Mouse (Mus musculus) limb, embryonic 11.5 days (tissue): ENCODE measurements around the gene Poc1b. TPM values are rescaled to one million over a fixed set of nuclear protein-coding genes. Genes with fewer than 3 reads are reported as not detected.

ENCODE experiments used
- ATAC-seq: fragments of 200-750 bp; cut with Nextera tagmentation; 2 replicates; pipeline ENCODE4 v1.8.0; 2017; ENCODE audit warnings: low read depth; ENCODE audit not compliant: insufficient number of reproducible peaks, low FRiP score, low TSS enrichment
- DNase-seq: peaks from one replicate; pipeline ENCODE4 v3.0.0-alpha.2; 2015; ENCODE audit warnings: low spot score
- H3K27ac ChIP-seq: fragments of 300-500 bp; sonication (generic); replicated peaks from 2 replicates; pipeline ENCODE4 v1.5.1; 2014; ENCODE audit warnings: low read depth, mild to moderate bottlenecking, low read length
- H3K27me3 ChIP-seq: fragments of 300-500 bp; sonication (generic); 2 replicates; pipeline ENCODE4 v1.6.1; 2014; ENCODE audit warnings: mild to moderate bottlenecking, low read length, mixed read lengths; ENCODE audit not compliant: control insufficient read depth, insufficient read depth
- H3K36me3 ChIP-seq: fragments of 300-500 bp; sonication (generic); 2 replicates; pipeline ENCODE4 v1.6.1; 2014; ENCODE audit warnings: mild to moderate bottlenecking, low read length, moderate library complexity, mixed read lengths; ENCODE audit not compliant: control insufficient read depth, insufficient read depth
- H3K4me1 ChIP-seq: fragments of 300-500 bp; sonication (generic); 2 replicates; pipeline ENCODE4 v1.6.1; 2014; ENCODE audit warnings: low read length, mixed read lengths; ENCODE audit not compliant: control insufficient read depth, insufficient read depth
- H3K4me2 ChIP-seq: fragments of 300-500 bp; sonication (generic); 2 replicates; pipeline ENCODE4 v1.6.1; 2014; ENCODE audit warnings: low read depth, mild to moderate bottlenecking, moderate library complexity; ENCODE audit not compliant: severe bottlenecking
- H3K4me3 ChIP-seq: fragments of 300-500 bp; sonication (generic); 2 replicates; pipeline ENCODE4 v1.5.1; 2014; ENCODE audit warnings: low read depth, low read length
- H3K9ac ChIP-seq: fragments of 300-500 bp; sonication (generic); 2 replicates; pipeline ENCODE4 v1.6.1; 2014; ENCODE audit warnings: mild to moderate bottlenecking, low read length
- H3K9me3 ChIP-seq: fragments of 300-500 bp; sonication (generic); 2 replicates; pipeline ENCODE4 v1.6.1; 2016; ENCODE audit warnings: low read length; ENCODE audit not compliant: control insufficient read depth
- WGBS: fragments of 180-500 bp; shearing (Covaris S2); extraction: QIAGEN DNeasy Blood & Tissue Kit; methylation state at CpG from one replicate; pipeline ENCODE4 v1.1.7; 2014; 5-methylcytosine and 5-hydroxymethylcytosine counted together
- polyA plus RNA-seq: library from polyadenylated mRNA; unstranded; fragments of >200 nt; fragmentation: Nextera tagmentation; extraction: Ambion mirVana; gene quantifications from 2 replicates; pipeline ENCODE4 v1.2.1, GENCODE M21; 2014

Gene Poc1b
- polyA plus RNA-seq, 1 experiment from 2014 or later: 48.4 TPM

DNA sequence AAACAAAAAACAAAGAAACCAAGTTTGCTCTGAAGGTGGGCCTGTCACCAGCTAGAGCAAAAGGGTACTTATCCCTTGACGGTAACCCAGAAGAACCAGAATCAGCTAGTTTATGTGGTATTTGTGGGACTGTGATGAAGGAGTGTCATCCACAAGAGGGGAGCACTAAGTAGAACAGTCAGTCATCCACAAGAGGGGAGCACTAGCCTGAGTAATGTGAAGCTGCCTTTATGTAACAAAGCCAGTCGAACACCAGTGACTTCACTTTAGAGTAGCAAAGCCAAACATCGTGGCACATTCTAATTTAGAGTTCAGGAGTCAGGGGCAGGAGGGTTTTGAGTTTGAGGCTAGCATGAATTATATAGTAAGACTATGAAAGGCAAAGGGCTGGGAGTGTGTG is 59.6 kb downstream of the Poc1b start:
- Histone ChIP-seq H3K27me3 (no peaks in the 10 kb centered on the region), H3K9ac (no peak overlapping the region), H3K36me3 (no peaks in the 10 kb centered on the region), H3K9me3 (no peaks in the 10 kb centered on the region), H3K4me2 (no peak overlapping the region), H3K4me3 (no peak overlapping the region), H3K4me1 (peaks cover under 1% of the 10 kb centered on the region; the same call in 1 of the 2 replicates), H3K27ac (no peak overlapping the region)
- ATAC-seq: no peak
- WGBS: 72% methylated on average over 3 of the region's 3 CpGs
- peak; percentile 20 for DNase-seq

DNA sequence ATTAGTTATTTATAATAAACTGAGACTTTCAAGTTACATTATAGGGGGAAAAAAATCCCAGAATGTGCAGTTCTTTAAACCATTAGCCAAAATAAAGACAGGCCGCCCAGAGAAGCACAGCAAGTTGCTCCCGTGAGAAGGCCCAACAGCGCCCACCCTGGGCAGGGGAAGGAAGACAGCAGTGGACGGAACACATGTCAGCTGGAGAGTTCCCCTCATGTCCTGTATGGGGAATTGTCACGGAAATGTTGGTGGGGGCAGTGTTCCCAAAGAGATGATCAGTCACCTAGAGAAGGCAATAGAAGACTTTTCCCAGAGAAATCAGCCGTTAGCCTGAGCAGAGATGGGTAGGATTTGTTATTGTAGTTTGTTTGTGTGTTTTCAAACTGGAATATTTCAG is 61.6 kb downstream of the Poc1b start:
- Histone ChIP-seq H3K9ac (no peak overlapping the region), H3K27me3 (no peaks in the 10 kb centered on the region), H3K4me2 (no peak overlapping the region), H3K4me1 (peaks cover 10% of the 10 kb centered on the region), H3K27ac (no peak overlapping the region), H3K36me3 (no peaks in the 10 kb centered on the region), H3K4me3 (no peak overlapping the region), H3K9me3 (no peaks in the 10 kb centered on the region)
- WGBS: 75% methylated on average over 6 of the region's 6 CpGs
- DNase-seq (peak; percentile 21), ATAC-seq (no peak)

DNA sequence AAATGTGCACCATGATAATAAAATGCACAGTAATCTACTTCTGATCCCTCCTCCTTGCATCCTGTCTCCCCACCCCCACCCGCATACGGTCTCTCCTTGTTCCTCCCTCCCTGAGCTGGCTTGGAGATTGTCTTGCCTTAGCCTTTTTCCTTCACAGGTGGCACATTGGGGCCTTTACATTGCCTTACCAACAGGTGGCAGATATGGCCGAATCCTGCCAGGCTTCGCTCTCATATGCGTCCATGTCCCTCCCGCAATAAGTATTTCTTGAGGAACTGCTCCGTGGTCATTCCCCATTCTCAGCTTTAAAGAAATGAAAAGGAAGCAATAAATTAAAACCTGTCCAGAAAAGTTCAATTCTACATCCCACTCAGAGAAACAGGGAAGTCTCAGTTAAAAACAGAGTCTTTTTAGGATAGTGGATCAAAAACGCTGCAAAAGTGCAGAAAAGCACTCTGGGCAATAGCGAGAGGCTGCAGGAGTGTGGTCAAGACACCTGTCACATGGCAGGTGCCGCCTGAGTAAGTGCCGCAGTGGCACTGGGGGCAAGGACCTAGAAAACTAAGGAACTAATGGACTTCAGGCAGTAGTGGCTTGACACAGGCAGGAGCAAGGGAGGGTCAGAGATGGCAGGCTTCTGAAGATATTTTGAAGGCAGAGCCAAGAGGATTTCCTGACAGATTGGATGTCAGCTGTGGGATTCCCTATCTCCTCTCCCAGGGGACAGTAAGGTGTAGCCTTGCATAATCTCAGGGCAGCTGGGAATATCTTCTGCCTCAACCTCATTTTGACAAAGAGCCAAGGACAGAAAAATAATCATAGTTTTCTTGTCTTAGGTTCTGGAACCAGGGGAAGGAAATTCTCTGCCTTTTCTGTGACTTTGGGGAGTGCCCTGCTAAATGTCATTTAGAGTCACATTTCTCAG is 62.3 kb downstream of the Poc1b start:
- H3K27ac ChIP-seq: no peak overlapping the region
- DNase-seq: peak; percentile 50
- 79% methylated on average over 11 of the region's 11 CpGs for WGBS

DNA sequence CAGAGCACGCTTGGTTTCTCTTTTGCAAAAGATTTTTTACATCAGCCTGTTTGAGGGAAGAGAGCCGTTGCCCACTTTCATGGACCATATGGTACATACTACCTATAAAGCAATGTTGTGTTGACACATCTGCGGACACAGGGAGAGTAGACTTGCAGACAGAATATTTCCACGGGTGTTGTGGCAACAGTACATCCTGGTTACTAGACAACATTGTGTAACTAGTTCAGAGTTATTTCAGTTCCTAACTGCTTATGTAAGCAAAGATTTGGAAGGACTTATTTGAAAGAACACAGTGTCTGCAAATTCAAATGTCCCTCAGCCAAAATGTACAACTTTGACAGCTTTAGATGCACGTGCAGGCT is 62.9 kb downstream of the Poc1b start:
- H3K4me2 ChIP-seq: no peak overlapping the region
- WGBS: 88% methylated on average over 5 of the region's 5 CpGs
- no peaks in the 10 kb centered on the region for H3K9me3 ChIP-seq
- no peak overlapping the region for H3K4me3 ChIP-seq
- H3K36me3 ChIP-seq: no peaks in the 10 kb centered on the region
- DNase-seq (peak; percentile 20), ATAC-seq (no peak)
- no peak overlapping the region for H3K27ac ChIP-seq
- H3K4me1 ChIP-seq: peaks cover 10% of the 10 kb centered on the region
- H3K9ac ChIP-seq: no peak overlapping the region
- H3K27me3 ChIP-seq: no peaks in the 10 kb centered on the region

More for the DNA sequence above, 62.3 kb downstream of the Poc1b start:
- Histone ChIP-seq H3K27me3 (no peaks in the 10 kb centered on the region), H3K36me3 (no peaks in the 10 kb centered on the region), H3K4me1 (peaks cover 10% of the 10 kb centered on the region), H3K9me3 (no peaks in the 10 kb centered on the region), H3K4me3 (no peak overlapping the region), H3K4me2 (no peak overlapping the region), H3K9ac (no peak overlapping the region)
- no peak for ATAC-seq

DNA sequence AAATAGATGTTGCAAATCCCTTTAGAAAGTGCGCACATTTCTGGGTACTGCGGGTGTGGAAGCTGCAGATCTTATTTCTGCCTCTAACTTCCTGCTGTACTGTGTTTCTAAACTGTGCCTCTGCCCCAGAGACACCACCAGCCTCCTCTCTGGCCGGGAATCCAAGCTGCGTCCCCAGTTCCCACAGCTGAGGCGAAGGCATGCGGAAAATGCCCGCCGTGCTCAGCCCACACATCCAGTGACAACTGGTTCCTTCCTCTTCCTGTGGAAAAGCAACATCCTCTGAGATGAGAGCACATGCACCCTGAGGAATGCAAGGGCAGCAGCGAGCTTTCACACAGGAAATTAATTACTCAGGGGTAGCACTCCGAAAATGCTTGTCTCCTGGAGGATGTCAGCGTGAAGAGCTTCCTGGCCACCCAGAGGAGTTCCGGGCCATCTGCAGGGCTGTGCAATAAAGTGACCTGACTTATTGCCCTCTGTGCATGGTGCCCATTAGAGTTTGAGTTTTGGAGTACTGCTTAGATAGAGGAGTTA is 65.2 kb downstream of the Poc1b start:
- DNase-seq: peak; percentile 62
- Histone ChIP-seq H3K9ac (no peak overlapping the region), H3K27ac (no peak overlapping the region), H3K9me3 (no peaks in the 10 kb centered on the region), H3K27me3 (no peaks in the 10 kb centered on the region), H3K4me3 (no peak overlapping the region), H3K4me2 (no peak overlapping the region), H3K36me3 (no peaks in the 10 kb centered on the region), H3K4me1 (peaks cover 10% of the 10 kb centered on the region)
- 12% methylated on average over 12 of the region's 12 CpGs for WGBS
- peak; percentile 44; the same call in 1 of the 2 replicates for ATAC-seq

DNA sequence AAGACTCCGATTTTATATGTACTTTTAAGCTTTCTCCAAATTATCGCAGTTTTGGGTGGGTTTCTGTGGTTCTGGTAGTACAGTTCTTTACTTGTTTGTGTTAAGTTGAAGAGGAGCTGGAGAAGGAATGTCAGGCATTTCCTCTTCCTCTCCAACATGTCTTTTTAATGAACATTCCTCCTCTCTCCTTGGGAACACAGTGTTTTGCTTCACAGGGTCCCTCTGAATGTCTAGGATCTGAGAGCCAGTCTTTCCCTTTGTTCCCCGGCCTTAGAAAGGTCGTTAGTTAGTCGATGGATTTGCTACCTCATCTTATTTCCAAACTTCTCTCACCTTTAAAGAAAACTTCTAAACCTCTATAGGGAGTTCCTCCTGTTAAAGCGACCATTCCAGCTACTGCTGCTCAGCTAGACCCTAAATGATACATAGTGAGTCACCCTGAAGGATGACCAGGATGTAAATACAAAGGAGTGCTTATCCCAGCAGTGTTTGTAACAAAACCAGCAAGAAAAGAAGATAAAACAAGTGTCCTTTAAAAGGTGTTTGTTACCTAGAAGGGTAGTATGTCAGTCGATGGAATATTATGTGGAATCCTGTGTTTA is 66.2 kb downstream of the Poc1b start:
- WGBS: 42% methylated on average over 7 of the region's 7 CpGs
- Histone ChIP-seq H3K36me3 (no peaks in the 10 kb centered on the region), H3K4me2 (no peak overlapping the region), H3K4me1 (peaks cover 10% of the 10 kb centered on the region), H3K27ac (no peak overlapping the region), H3K4me3 (no peak overlapping the region), H3K27me3 (no peaks in the 10 kb centered on the region), H3K9me3 (no peaks in the 10 kb centered on the region), H3K9ac (no peak overlapping the region)
- ATAC-seq: no peak
- DNase-seq: peak; percentile 19

DNA sequence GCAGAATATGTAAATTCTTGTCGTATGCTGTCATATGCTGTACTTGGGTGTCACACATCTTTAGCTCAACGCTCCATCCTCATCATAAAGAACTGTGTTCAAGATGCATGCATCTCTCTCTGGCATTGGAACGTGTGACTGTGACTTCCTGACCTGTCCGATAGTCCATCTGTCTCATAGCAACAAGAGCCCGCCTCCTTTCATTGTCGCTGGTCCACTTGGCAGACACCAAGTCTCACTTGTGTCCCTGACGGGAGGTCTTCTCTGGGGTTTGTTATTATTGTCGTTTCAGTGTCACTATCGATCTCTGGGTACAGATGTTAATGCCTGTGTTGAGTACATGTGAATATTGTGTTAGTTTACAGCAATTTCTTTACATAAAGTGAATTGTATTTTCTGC is 70.1 kb downstream of the Poc1b start:
- WGBS: 88% methylated on average over 9 of the region's 9 CpGs
- Histone ChIP-seq H3K4me3 (no peak overlapping the region), H3K27ac (no peak overlapping the region), H3K4me2 (no peak overlapping the region), H3K9me3 (no peaks in the 10 kb centered on the region), H3K4me1 (peaks cover 7% of the 10 kb centered on the region), H3K36me3 (no peaks in the 10 kb centered on the region), H3K27me3 (no peaks in the 10 kb centered on the region), H3K9ac (no peak overlapping the region)
- no peak for ATAC-seq
- no peak for DNase-seq

DNA sequence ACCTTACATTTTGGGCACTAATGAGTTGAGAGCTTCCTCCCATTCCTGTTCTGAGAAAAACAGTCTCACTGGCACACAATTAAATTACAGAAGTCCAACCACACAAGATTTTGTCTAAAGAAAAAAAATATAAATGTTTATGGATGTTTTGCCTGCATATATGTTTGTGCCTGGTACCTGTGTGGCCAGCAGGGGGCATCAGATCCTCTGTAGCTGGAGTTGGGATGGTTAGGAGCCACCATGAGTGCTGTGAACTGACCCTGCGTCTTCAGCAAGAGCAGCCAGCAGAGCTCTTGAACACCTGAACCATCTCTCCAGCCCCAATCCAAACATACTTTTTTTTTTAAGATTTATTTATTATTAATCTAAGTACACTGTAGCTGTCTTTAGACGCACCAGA is 71.3 kb downstream of the Poc1b start:
- H3K4me1 ChIP-seq: no peaks in the 10 kb centered on the region
- no peaks in the 10 kb centered on the region for H3K36me3 ChIP-seq
- H3K4me3 ChIP-seq: no peak overlapping the region
- no peaks in the 10 kb centered on the region for H3K27me3 ChIP-seq
- no peak for DNase-seq
- no peak overlapping the region for H3K4me2 ChIP-seq
- H3K27ac ChIP-seq: no peak overlapping the region
- 95% methylated on average over 2 of the region's 2 CpGs for WGBS
- H3K9ac ChIP-seq: no peak overlapping the region
- ATAC-seq: no peak
- no peaks in the 10 kb centered on the region for H3K9me3 ChIP-seq
